Mouse (Mus musculus) bone marrow macrophage, adult 2 months (primary cell): ENCODE measurements at regions not wholly inside any gene's neighbourhood (a gene's known extent, or its start where the extent isn't known, plus 50 kb on each side); places are given as distances from the start of the nearest gene placed in this dataset.

Source experiments
- CTCF ChIP-seq: IDR thresholded peaks from 2 replicates; pipeline ENCODE4 v1.5.1; 2012; ENCODE audit warnings: low read depth, mild to moderate bottlenecking, low read length, moderate library complexity
- POLR2A ChIP-seq: IDR thresholded peaks from 2 replicates; pipeline ENCODE4 v1.6.1; 2012; ENCODE audit warnings: mild to moderate bottlenecking, low read depth, low read length, borderline replicate concordance

- TF ChIP-seq CTCF, result no peak
- no peak for TF ChIP-seq POLR2A
Observed at GRCm38 (mm10) chr4:105336557-105336956, 179.4 kb downstream of the Plpp3 start.
